Mouse (Mus musculus) forebrain, embryonic 11.5 days (tissue): ENCODE measurements around the gene Rab3a. TPM values are rescaled to one million over a fixed set of nuclear protein-coding genes. Genes with fewer than 3 reads are reported as not detected.

Experiments
- ATAC-seq: fragments of 200-750 bp; cut with Nextera tagmentation; replicated peaks from 2 replicates; pipeline ENCODE4 v1.8.0; 2017; ENCODE audit warnings: moderate TSS enrichment; ENCODE audit not compliant: low FRiP score
- DNase-seq: peaks from one replicate; pipeline ENCODE4 v3.0.0-alpha.2; 2017; ENCODE audit warnings: low spot score
- H3K27ac ChIP-seq: fragments of 300-500 bp; sonication (generic); 2 replicates; pipeline ENCODE4 v1.5.1; 2014; ENCODE audit warnings: low read depth, low read length
- H3K27me3 ChIP-seq: fragments of 300-500 bp; sonication (generic); 2 replicates; pipeline ENCODE4 v1.6.1; 2014; ENCODE audit warnings: mild to moderate bottlenecking, low read length, mixed read lengths; ENCODE audit not compliant: control insufficient read depth, insufficient read depth
- H3K36me3 ChIP-seq: fragments of 300-500 bp; sonication (generic); 2 replicates; pipeline ENCODE4 v1.6.1; 2014; ENCODE audit warnings: mild to moderate bottlenecking, low read length, moderate library complexity, mixed read lengths; ENCODE audit not compliant: control insufficient read depth, insufficient read depth
- H3K4me1 ChIP-seq: fragments of 300-500 bp; sonication (generic); replicated peaks from 2 replicates; pipeline ENCODE4 v1.6.1; 2014; ENCODE audit warnings: low read length, mixed read lengths; ENCODE audit not compliant: control insufficient read depth, insufficient read depth
- H3K4me2 ChIP-seq: fragments of 300-500 bp; sonication (generic); 2 replicates; pipeline ENCODE4 v1.6.1; 2014; ENCODE audit warnings: low read depth, mild to moderate bottlenecking, low read length, moderate library complexity, mixed read lengths; ENCODE audit not compliant: severe bottlenecking
- H3K4me3 ChIP-seq: fragments of 300-500 bp; sonication (generic); 2 replicates; pipeline ENCODE4 v1.5.1; 2014; ENCODE audit warnings: low read depth, low read length
- H3K9ac ChIP-seq: fragments of 300-500 bp; sonication (generic); 2 replicates; pipeline ENCODE4 v1.6.1; 2014; ENCODE audit warnings: low read length
- H3K9me3 ChIP-seq: fragments of 300-500 bp; sonication (generic); 2 replicates; pipeline ENCODE4 v1.6.1; 2016; ENCODE audit warnings: low read length, mixed read lengths; ENCODE audit not compliant: control insufficient read depth
- WGBS: fragments of 180-500 bp; shearing (Covaris S2); extraction: QIAGEN DNeasy Blood & Tissue Kit; methylation state at CpG from one replicate; pipeline ENCODE4 v1.1.7; 2014; 5-methylcytosine and 5-hydroxymethylcytosine counted together
- polyA plus RNA-seq: library from polyadenylated mRNA; unstranded; fragments of >200 nt; fragmentation: Nextera tagmentation; extraction: Ambion mirVana; gene quantifications from 2 replicates; pipeline ENCODE4 v1.2.1, GENCODE M21; 2014

Gene Rab3a
- polyA plus RNA-seq, result 42.7 and 49.7 TPM in 2 replicates

DNA sequence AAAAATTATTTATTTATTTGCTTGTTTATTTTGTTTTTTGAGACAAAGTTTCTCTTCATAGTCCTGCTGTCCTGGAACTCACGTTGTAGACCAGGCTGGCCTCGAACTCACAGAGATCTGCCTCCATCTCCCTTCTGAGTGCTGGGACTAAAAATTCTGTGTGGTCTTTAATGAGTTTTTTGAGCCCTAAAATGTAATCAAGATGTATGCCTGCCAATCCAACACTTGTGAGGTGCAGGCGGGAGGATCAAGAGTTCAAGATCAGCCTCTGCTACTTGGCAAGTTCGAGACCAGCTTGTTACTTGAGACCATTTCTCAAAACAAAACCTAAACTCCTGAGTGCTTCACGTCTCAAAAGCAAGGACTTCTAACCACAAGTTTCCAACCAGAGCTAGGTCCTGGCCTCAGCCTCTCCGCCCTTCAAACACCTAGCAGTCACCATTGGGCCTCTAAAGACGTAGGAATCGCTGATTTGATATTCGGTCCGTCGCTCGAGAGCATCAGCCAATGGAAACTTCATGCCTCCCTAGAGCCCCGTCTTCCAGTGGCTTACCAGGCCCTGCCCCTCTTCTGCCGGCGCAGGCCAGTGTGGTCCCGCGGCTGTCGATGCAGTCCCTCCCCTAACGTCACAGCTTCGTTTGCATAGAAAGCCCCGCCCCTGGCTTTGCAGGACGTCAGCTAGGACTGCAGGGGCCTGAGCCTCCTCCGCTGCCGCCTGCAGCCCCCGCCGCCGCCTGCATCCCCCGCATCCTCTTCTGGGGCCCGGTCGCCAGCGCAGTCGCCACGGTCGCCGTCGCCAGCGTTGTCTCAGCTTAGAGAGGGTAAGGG is at the start of gene Rab3a:
Gene Rab3a, plus strand, starts transcription at position 637 of the 828 bp plus-strand sequence.
- 8% methylated on average over 37 of the region's 37 CpGs for WGBS
- H3K27me3 ChIP-seq, result no peaks in the 10 kb centered on the region
- peak; percentile 97 for ATAC-seq
- peak within 1 kb of the TSS; percentile 78 for H3K4me2 ChIP-seq
- H3K9ac ChIP-seq, result peak within 1 kb of the TSS; percentile 67
- H3K27ac ChIP-seq, result no peak within 1 kb of the TSS; the same call in 1 of the 2 replicates
- no peaks in the 10 kb centered on the region for H3K9me3 ChIP-seq
- DNase-seq, result peak; percentile 98
- H3K36me3 ChIP-seq, result no peaks in the 10 kb centered on the region
- H3K4me1 ChIP-seq, result no peaks in the 10 kb centered on the region; the same call in 1 of the 2 replicates
- peak within 1 kb of the TSS; percentile 59 for H3K4me3 ChIP-seq

- H3K36me3 ChIP-seq, result no peaks in the 10 kb centered on the region
- ATAC-seq, result no peak
- H3K9me3 ChIP-seq, result no peaks in the 10 kb centered on the region
- H3K4me1 ChIP-seq, result no peaks in the 10 kb centered on the region
- H3K27me3 ChIP-seq, result no peaks in the 10 kb centered on the region
- DNase-seq, result no peak
- 87% methylated on average over 14 of the region's 14 CpGs for WGBS
- H3K4me3 ChIP-seq, result no peak overlapping the region
- no peak overlapping the region for H3K27ac ChIP-seq
- H3K4me2 ChIP-seq, result no peak overlapping the region
- H3K9ac ChIP-seq, result no peak overlapping the region
Measured at GRCm38 (mm10) chr8:70708281-70708680, 46.2 kb upstream of the Rab3a start.

- no peaks in the 10 kb centered on the region for H3K27me3 ChIP-seq
- H3K9me3 ChIP-seq, result no peaks in the 10 kb centered on the region
- no peaks in the 10 kb centered on the region for H3K4me1 ChIP-seq
- ATAC-seq (no peak), DNase-seq (no peak)
- H3K9ac ChIP-seq, result no peak overlapping the region
- no peak overlapping the region for H3K4me2 ChIP-seq
- no peak overlapping the region for H3K27ac ChIP-seq
- 89% methylated on average over 9 of the region's 9 CpGs for WGBS
- H3K36me3 ChIP-seq, result no peaks in the 10 kb centered on the region
- no peak overlapping the region for H3K4me3 ChIP-seq
Measured at GRCm38 (mm10) chr8:70709794-70710193, 44.7 kb upstream of the Rab3a start.

DNA sequence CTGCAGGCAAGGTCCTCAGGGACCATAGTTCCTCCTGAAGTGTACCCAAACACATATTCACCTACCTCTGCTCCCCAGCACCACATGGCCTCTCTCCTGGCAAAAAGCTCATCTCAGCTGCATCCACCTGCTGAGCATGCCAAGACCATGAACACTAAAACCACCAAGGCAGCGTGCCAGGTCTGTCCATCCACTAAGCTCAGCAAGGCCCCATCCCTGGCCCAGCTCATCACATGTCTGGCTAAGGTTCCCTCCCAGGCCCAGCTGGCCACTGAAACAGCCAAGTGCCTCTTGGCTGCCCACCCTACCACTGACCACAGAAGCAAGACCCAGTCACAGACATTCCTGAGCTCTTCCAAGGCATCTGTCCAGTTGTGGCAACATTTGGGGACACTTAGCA is 44.2 kb upstream of the Rab3a start:
- Histone ChIP-seq H3K27me3 (no peaks in the 10 kb centered on the region), H3K27ac (no peak overlapping the region), H3K9me3 (no peaks in the 10 kb centered on the region), H3K9ac (no peak overlapping the region), H3K4me3 (no peak overlapping the region), H3K4me1 (no peaks in the 10 kb centered on the region), H3K4me2 (no peak overlapping the region), H3K36me3 (no peaks in the 10 kb centered on the region)
- no peak for ATAC-seq
- no peak for DNase-seq
- 96% methylated on average over 1 of the region's 1 CpGs for WGBS

GRCm38 (mm10) chr8:70711041-70711440 is 43.4 kb upstream of the Rab3a start:
- ATAC-seq, result no peak
- H3K4me2 ChIP-seq, result no peak overlapping the region
- WGBS, result 87% methylated on average over 11 of the region's 11 CpGs
- no peak overlapping the region for H3K27ac ChIP-seq
- no peaks in the 10 kb centered on the region for H3K27me3 ChIP-seq
- no peak overlapping the region for H3K9ac ChIP-seq
- H3K36me3 ChIP-seq, result no peaks in the 10 kb centered on the region
- no peak for DNase-seq
- H3K4me3 ChIP-seq, result no peak overlapping the region
- H3K4me1 ChIP-seq, result no peaks in the 10 kb centered on the region
- H3K9me3 ChIP-seq, result no peaks in the 10 kb centered on the region

GRCm38 (mm10) chr8:70713991-70714390 is 40.5 kb upstream of the Rab3a start:
- DNase-seq (no peak), ATAC-seq (no peak)
- Histone ChIP-seq H3K9me3 (no peaks in the 10 kb centered on the region), H3K4me2 (no peak overlapping the region), H3K36me3 (no peaks in the 10 kb centered on the region), H3K27ac (no peak overlapping the region), H3K9ac (no peak overlapping the region), H3K4me3 (no peak overlapping the region), H3K4me1 (no peaks in the 10 kb centered on the region), H3K27me3 (no peaks in the 10 kb centered on the region)
- WGBS, result 81% methylated on average over 7 of the region's 7 CpGs

GRCm38 (mm10) chr8:70715086-70715485 is 39.4 kb upstream of the Rab3a start:
- DNase-seq, result no peak
- no peak overlapping the region for H3K27ac ChIP-seq
- no peak overlapping the region for H3K9ac ChIP-seq
- H3K4me1 ChIP-seq, result no peaks in the 10 kb centered on the region
- H3K4me2 ChIP-seq, result no peak overlapping the region
- no peaks in the 10 kb centered on the region for H3K36me3 ChIP-seq
- 60% methylated on average over 2 of the region's 2 CpGs for WGBS
- H3K27me3 ChIP-seq, result no peaks in the 10 kb centered on the region
- no peaks in the 10 kb centered on the region for H3K9me3 ChIP-seq
- ATAC-seq, result no peak
- no peak overlapping the region for H3K4me3 ChIP-seq

DNA sequence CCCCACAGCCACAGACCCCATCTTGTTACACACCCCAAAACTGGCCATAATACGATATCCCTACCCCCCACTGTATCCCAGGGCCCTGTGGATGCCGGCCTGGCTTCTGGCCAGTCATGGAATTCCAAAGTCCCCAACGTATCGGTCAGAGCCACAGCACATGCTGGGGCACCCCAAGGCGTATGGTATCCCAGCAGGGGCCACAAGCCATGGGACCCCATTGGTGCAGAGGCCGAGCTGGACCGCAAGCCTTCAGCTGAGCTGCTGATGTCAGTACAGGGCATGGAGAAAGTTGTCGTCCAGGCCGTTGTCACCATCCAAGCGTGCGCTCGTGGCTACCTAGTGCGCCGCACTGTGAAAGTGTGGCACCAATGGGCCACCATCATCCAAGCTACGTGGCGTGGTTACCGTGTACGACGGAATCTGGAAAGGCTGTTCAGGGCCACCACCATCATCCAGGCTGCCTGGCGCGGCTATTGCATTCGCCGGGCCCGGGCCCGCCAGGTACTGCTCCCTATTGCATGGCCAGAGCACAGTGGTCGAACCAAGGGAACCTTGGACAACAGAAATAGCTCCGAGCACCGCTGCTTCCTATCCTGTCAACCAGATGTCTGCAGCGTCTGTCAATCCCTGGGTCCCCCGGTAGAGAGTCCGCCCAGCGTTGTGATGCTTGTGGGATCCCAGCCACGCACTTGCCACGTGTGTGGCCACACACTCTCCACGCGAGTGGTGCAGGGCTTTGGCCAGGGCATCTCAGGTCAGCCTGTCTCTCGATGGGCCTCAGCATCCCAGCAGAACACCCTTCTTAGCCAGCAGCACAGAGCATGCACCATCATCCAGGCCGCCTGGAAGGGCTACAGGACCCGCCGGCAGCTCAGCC is 37.7 kb upstream of the Rab3a start:
- Histone ChIP-seq H3K9me3 (no peaks in the 10 kb centered on the region), H3K9ac (no peak overlapping the region), H3K27me3 (no peaks in the 10 kb centered on the region), H3K36me3 (no peaks in the 10 kb centered on the region), H3K4me3 (no peak overlapping the region), H3K4me2 (no peak overlapping the region), H3K27ac (no peak overlapping the region), H3K4me1 (no peaks in the 10 kb centered on the region)
- DNase-seq (no peak), ATAC-seq (no peak)
- 87% methylated on average over 40 of the region's 40 CpGs for WGBS
